Mouse (Mus musculus) liver, embryonic 18 days (tissue): ENCODE measurements around the gene Rarres2. TPM values are rescaled to one million over a fixed set of nuclear protein-coding genes. Genes with fewer than 3 reads are reported as not detected.

ENCODE experiments used
- polyA plus RNA-seq: library from polyadenylated mRNA; depleted of rRNA; stranded (reverse); fragments of >200 nt; gene quantifications from 2 replicates; pipeline ENCODE4 v1.2.3, GENCODE M21; 2012; rRNA removed

Gene Rarres2
- polyA plus RNA-seq, result 77.7 and 123 TPM in 2 replicates

GRCm38 (mm10) chr6:48572572-48573061 lies at the start of gene Rarres2:
Gene Rarres2, minus strand, starts transcription at chr6:48572789.

GRCm38 (mm10) chr6:48601271-48602079 lies 28.9 kb upstream of the Rarres2 start, which contains the start of gene Zfp775:
Gene Zfp775, plus strand, starts transcription at chr6:48602063.

GRCm38 (mm10) chr6:48593158-48594042 lies 20.8 kb upstream of the Rarres2 start, which contains the start of the genes Repin1 and Gm44965:
Gene Repin1, plus strand, starts transcription at chr6:48593883.
Gene Gm44965, plus strand, starts transcription at chr6:48593941.

GRCm38 (mm10) chr6:48589194-48589750 lies 16.7 kb upstream of the Rarres2 start, which contains the start of gene Gm45021:
Gene Gm45021, plus strand, starts transcription at chr6:48589610.

GRCm38 (mm10) chr6:48554280-48555103 lies 18.1 kb downstream of the Rarres2 start, which contains the start of gene Lrrc61:
Gene Lrrc61, plus strand, starts transcription at chr6:48554796.

GRCm38 (mm10) chr6:48537105-48537954 lies 35.3 kb downstream of the Rarres2 start, which contains the start of gene Atp6v0e2:
Gene Atp6v0e2, plus strand, starts transcription at chr6:48537615.

Other genes starting within 250 kb of the Rarres2 start
- 2.7 and 3.2 TPM in 2 replicates for gene Krba1, start 177.2 kb downstream of the Rarres2 start, polyA plus RNA-seq
- gene Zfp467, start 127.0 kb downstream of the Rarres2 start, polyA plus RNA-seq, result 3.8 and 4.1 TPM in 2 replicates
- gene Sspo, start 124.6 kb downstream of the Rarres2 start, polyA plus RNA-seq, result 0.18 and 0.22 TPM in 2 replicates
- 0.55 and 0.67 TPM in 2 replicates for gene Atp6v0e2, start 35.2 kb downstream of the Rarres2 start, polyA plus RNA-seq
- gene Lrrc61, start 18.0 kb downstream of the Rarres2 start, polyA plus RNA-seq, result 3.1 and 4.0 TPM in 2 replicates
- 0.37 TPM in 1 of 2 replicates, not detected in the other for gene Gm45021, start 16.8 kb upstream of the Rarres2 start, polyA plus RNA-seq
- gene Repin1, start 21.1 kb upstream of the Rarres2 start, polyA plus RNA-seq, result 18.1 and 19.4 TPM in 2 replicates
- not detected in 2 replicates for gene Gm44965, start 21.2 kb upstream of the Rarres2 start, polyA plus RNA-seq
- gene Zfp775, start 29.3 kb upstream of the Rarres2 start, polyA plus RNA-seq, result 1.7 and 2.2 TPM in 2 replicates
- 0.20 and 0.21 TPM in 2 replicates for gene AI854703, start 54.0 kb upstream of the Rarres2 start, polyA plus RNA-seq
- 2.7 and 3.0 TPM in 2 replicates for gene Gimap8, start 74.4 kb upstream of the Rarres2 start, polyA plus RNA-seq
- 6.6 and 7.7 TPM in 2 replicates for gene Gimap9, start 103.3 kb upstream of the Rarres2 start, polyA plus RNA-seq
- 11.2 and 11.3 TPM in 2 replicates for gene Gimap4, start 111.8 kb upstream of the Rarres2 start, polyA plus RNA-seq
- gene Gimap6, start 135.4 kb upstream of the Rarres2 start, polyA plus RNA-seq, result 8.6 and 9.2 TPM in 2 replicates
- 0.65 and 0.77 TPM in 2 replicates for gene Gm28053, start 145.8 kb upstream of the Rarres2 start, polyA plus RNA-seq
- 0.06 and 0.25 TPM in 2 replicates for gene Gimap7, start 145.8 kb upstream of the Rarres2 start, polyA plus RNA-seq
- gene Gimap1, start 166.3 kb upstream of the Rarres2 start, polyA plus RNA-seq, result 2.8 and 3.0 TPM in 2 replicates
- 3.1 TPM in 2 replicates for gene Gimap5, start 173.4 kb upstream of the Rarres2 start, polyA plus RNA-seq
- gene Gimap3, start 198.1 kb upstream of the Rarres2 start, polyA plus RNA-seq, result 0.42 and 0.68 TPM in 2 replicates